Mouse (Mus musculus): ENCODE measurements around the gene Psenen.

Psenen gene

DNA sequence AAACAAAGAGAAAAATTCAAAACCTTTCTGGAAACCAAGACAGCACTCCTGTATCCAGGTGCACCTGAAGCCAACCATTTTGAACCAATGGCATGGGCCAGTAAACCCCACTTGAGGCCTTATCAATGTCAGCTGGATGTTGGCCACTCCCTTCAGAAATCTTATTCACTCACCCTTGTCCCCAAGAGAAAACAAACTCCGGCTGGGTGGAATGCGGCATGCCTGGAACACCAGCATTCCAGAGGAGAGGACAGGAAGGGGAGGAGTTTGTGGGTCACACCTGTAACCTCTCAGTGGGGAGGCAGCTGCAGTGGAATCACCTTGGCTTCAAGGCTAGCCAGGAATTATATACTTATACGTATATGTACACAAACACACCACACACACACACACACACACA is 39.2 kb upstream of the Psenen start:
- TF ChIP-seq POU5F1 (IDR thresholded peaks at IDR 0.05; ENCODE audit: borderline replicate concordance, low read length) (no peak), NANOG (IDR thresholded peaks at IDR 0.05; ENCODE audit: borderline replicate concordance, low read length) (no peak), CTCF (conservative IDR thresholded peaks at IDR 0.05; ENCODE audit: low read length) (no peak)
- Histone ChIP-seq H3K4me3 (replicated peaks; ENCODE audit: low read length) (peak overlapping the region; percentile 46), H3K27me3 (ENCODE audit: insufficient read depth, low read length) (peaks cover 6% of the 10 kb centered on the region), H3K9me3 (ENCODE audit: low read length) (no peaks in the 10 kb centered on the region), H3K36me3 (ENCODE audit: insufficient read depth, low read length) (no peaks in the 10 kb centered on the region; the same call in 1 of the 2 replicates), H3K4me1 (replicated peaks; ENCODE audit: low read depth, low read length) (peaks cover 97% of the 10 kb centered on the region)

DNA sequence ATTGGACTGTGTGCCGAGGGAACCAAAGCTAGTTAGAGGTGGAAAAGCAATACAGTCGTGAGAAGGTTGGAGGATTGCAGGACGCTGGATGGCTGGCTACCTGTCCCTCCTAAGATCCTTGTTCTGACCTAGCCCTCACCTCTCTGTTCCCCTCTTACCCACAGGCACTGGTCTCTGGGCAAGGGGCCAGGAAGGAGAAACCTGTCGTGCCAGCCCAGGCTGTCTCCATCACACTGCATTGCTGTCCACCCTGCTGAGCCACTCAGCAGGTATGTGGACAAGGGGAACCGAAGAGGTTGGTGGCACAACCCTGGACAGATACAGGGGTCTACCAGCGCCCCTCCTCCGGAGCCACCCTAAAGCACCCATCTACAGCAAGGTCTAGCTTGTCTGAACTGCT is 37.2 kb upstream of the Psenen start:
- Histone ChIP-seq H3K9me3 (ENCODE audit: low read length) (no peaks in the 10 kb centered on the region), H3K36me3 (ENCODE audit: insufficient read depth, low read length) (no peaks in the 10 kb centered on the region; the same call in 1 of the 2 replicates), H3K4me1 (replicated peaks; ENCODE audit: low read depth, low read length) (peaks cover 80% of the 10 kb centered on the region), H3K4me3 (replicated peaks; ENCODE audit: low read length) (peak overlapping the region; percentile 49), H3K27me3 (ENCODE audit: insufficient read depth, low read length) (peaks cover 6% of the 10 kb centered on the region)
- TF ChIP-seq NANOG (IDR thresholded peaks at IDR 0.05; ENCODE audit: borderline replicate concordance, low read length): no peak
- no peak for TF ChIP-seq POU5F1 (IDR thresholded peaks at IDR 0.05; ENCODE audit: borderline replicate concordance, low read length)
- no peak for TF ChIP-seq CTCF (conservative IDR thresholded peaks at IDR 0.05; ENCODE audit: low read length)

DNA sequence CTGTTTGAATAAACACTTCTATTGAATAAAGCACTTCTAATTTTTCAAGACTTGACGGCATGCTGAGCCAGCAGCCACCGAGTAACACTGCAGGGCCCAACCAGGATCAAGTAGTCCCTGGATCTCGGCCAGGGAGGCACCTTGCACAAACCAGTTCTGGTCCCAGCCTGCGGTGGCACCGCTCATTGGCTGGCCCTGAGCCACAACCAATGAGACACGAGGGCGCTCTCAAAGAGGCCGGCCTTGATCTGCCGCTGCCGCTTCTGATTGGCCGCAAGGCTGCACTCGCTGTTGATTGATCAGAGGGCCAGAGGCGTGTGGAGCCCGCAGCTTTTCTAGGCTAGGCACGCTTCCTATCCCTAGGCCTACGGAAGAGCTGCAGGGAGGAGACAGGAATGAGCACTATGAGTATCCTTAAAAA is 36.5 kb upstream of the Psenen start:
- no peaks in the 10 kb centered on the region for H3K9me3 ChIP-seq (ENCODE audit: low read length)
- peaks cover 80% of the 10 kb centered on the region for H3K4me1 ChIP-seq (replicated peaks; ENCODE audit: low read depth, low read length)
- peak overlapping the region; percentile 65 for H3K4me3 ChIP-seq (replicated peaks; ENCODE audit: low read length)
- peaks cover 6% of the 10 kb centered on the region for H3K27me3 ChIP-seq (ENCODE audit: insufficient read depth, low read length)
- TF ChIP-seq POU5F1 (IDR thresholded peaks at IDR 0.05; ENCODE audit: borderline replicate concordance, low read length) (no peak), CTCF (conservative IDR thresholded peaks at IDR 0.05; ENCODE audit: low read length) (no peak), NANOG (IDR thresholded peaks at IDR 0.05; ENCODE audit: borderline replicate concordance, low read length) (no peak)
- no peaks in the 10 kb centered on the region for H3K36me3 ChIP-seq (ENCODE audit: insufficient read depth, low read length)

DNA sequence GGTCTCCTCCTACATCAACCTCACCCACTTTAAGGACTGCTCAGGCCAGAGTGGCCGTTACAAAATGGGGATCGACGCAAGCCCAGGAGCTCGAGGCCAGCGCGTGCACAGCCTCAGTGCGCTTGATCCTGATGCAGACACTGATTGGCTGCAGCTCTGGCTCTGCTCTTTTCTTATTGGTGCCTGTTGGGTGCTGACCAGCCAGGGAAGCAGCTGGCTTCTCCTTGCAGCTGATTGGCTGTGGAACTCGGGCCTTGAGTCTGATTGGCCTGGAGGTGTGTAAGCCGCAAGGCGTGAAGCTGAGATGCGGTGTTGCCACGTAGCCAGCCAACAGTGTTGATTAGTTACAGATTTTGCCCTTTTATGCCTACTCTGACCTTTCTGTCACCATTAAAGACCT is 35.4 kb upstream of the Psenen start, which contains the start of gene Zbtb32:
Zbtb32 (minus strand) TSS at position 124 of the 400 bp plus-strand sequence.
- TF ChIP-seq NANOG (IDR thresholded peaks at IDR 0.05; ENCODE audit: borderline replicate concordance, low read length) (no peak), CTCF (conservative IDR thresholded peaks at IDR 0.05; ENCODE audit: low read length) (no peak), POU5F1 (IDR thresholded peaks at IDR 0.05; ENCODE audit: borderline replicate concordance, low read length) (no peak)
- H3K4me1 ChIP-seq (replicated peaks; ENCODE audit: low read depth, low read length): peaks cover 80% of the 10 kb centered on the region
- H3K4me3 ChIP-seq (replicated peaks; ENCODE audit: low read length): peak within 1 kb of the TSS; percentile 65

DNA sequence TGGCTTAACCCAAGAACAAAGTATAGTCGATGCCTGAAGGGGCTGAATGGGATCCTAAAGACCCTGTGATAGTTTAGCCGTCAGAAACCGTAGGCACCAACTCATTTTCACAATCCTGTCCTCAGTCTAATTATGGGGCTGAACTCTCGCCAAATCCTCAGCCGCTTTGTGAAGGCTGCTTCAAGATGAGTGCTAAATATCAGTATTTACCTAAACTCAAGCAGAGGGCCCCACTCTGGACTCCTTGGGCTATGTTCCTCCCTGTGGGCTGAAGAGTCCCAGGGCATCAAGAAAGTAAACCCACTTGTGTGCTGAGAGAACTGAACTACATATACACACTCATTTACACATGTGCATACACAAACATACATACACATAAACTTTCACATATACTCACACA is 33.4 kb upstream of the Psenen start:
- H3K4me3 ChIP-seq (replicated peaks; ENCODE audit: low read length): no peak overlapping the region
- TF ChIP-seq POU5F1 (IDR thresholded peaks at IDR 0.05; ENCODE audit: borderline replicate concordance, low read length): no peak
- no peak for TF ChIP-seq CTCF (conservative IDR thresholded peaks at IDR 0.05; ENCODE audit: low read length)
- no peak for TF ChIP-seq NANOG (IDR thresholded peaks at IDR 0.05; ENCODE audit: borderline replicate concordance, low read length)
- peaks cover 80% of the 10 kb centered on the region for H3K4me1 ChIP-seq (replicated peaks; ENCODE audit: low read depth, low read length)
- no peaks in the 10 kb centered on the region for H3K9me3 ChIP-seq (ENCODE audit: low read length)
- no peaks in the 10 kb centered on the region for H3K36me3 ChIP-seq (ENCODE audit: insufficient read depth, low read length)
- peaks cover 6% of the 10 kb centered on the region for H3K27me3 ChIP-seq (ENCODE audit: insufficient read depth, low read length)

More for the DNA sequence above, 35.4 kb upstream of the Psenen start, which contains the start of gene Zbtb32:
- no peaks in the 10 kb centered on the region for H3K36me3 ChIP-seq (ENCODE audit: insufficient read depth, low read length)
- H3K27me3 ChIP-seq (ENCODE audit: insufficient read depth, low read length): peaks cover 6% of the 10 kb centered on the region
- no peaks in the 10 kb centered on the region for H3K9me3 ChIP-seq (ENCODE audit: low read length)

DNA sequence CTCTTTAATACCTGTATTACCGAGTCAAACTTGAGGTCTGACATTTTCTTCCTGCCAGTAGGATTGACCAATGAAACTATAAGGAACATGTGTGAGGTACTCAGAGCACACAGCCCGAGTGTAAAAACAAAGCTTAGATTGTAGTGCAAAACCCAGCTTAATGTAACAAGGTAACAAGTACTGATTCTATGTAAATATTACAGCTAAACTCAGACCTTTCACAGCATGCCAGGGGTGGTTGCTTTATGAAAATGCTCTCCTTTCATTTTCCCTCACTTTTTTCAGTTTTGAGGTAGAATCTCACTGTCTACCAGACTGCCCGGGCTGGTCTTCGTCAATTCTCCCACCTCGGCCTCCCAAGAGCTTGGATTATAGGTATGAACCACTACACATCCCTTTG is 32.7 kb upstream of the Psenen start:
- TF ChIP-seq CTCF (conservative IDR thresholded peaks at IDR 0.05; ENCODE audit: low read length) (no peak), NANOG (IDR thresholded peaks at IDR 0.05; ENCODE audit: borderline replicate concordance, low read length) (no peak), POU5F1 (IDR thresholded peaks at IDR 0.05; ENCODE audit: borderline replicate concordance, low read length) (no peak)
- Histone ChIP-seq H3K36me3 (ENCODE audit: insufficient read depth, low read length) (0 out of 2 replicates have a peak, but pooled peaks cover 3% of the 10 kb centered on the region), H3K4me1 (replicated peaks; ENCODE audit: low read depth, low read length) (peaks cover 80% of the 10 kb centered on the region), H3K27me3 (ENCODE audit: insufficient read depth, low read length) (peaks cover 6% of the 10 kb centered on the region), H3K4me3 (replicated peaks; ENCODE audit: low read length) (no peak overlapping the region), H3K9me3 (ENCODE audit: low read length) (no peaks in the 10 kb centered on the region)

DNA sequence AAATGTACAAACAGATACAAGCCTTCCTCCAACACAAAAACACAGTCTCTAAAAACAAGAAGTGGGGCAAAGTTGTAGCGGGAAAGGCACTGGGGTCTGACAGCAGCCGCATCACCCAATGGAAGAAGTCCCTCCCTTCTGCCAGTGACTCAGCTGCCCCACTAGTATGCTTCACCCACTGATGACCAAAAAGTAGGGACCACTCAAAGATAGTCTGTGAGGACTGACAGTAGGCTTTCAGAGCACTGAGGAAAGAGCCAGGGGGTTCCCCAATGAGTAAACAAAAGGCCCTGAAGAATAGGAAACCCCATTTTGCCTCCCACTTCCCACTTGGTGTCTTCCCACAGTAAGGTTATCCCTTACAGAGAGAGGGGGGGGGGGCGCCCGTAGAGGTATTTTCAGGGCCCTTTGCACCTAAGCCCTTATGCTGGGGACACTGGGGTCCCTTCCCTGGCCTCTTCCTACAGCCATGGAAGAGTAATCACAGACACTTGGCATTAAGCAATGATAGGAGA is 31.1 kb upstream of the Psenen start:
- 0 out of 2 replicates have a peak overlapping the region, but pooled peaks have one; percentile 20 for H3K4me3 ChIP-seq (replicated peaks; ENCODE audit: low read length)
- peaks cover 6% of the 10 kb centered on the region for H3K27me3 ChIP-seq (ENCODE audit: insufficient read depth, low read length)
- no peaks in the 10 kb centered on the region for H3K9me3 ChIP-seq (ENCODE audit: low read length)
- H3K36me3 ChIP-seq (ENCODE audit: insufficient read depth, low read length): peaks cover 12% of the 10 kb centered on the region; the same call in 1 of the 2 replicates
- TF ChIP-seq CTCF (conservative IDR thresholded peaks at IDR 0.05; ENCODE audit: low read length) (no peak), NANOG (IDR thresholded peaks at IDR 0.05; ENCODE audit: borderline replicate concordance, low read length) (no peak), POU5F1 (IDR thresholded peaks at IDR 0.05; ENCODE audit: borderline replicate concordance, low read length) (no peak)
- H3K4me1 ChIP-seq (replicated peaks; ENCODE audit: low read depth, low read length): peaks cover 82% of the 10 kb centered on the region

DNA sequence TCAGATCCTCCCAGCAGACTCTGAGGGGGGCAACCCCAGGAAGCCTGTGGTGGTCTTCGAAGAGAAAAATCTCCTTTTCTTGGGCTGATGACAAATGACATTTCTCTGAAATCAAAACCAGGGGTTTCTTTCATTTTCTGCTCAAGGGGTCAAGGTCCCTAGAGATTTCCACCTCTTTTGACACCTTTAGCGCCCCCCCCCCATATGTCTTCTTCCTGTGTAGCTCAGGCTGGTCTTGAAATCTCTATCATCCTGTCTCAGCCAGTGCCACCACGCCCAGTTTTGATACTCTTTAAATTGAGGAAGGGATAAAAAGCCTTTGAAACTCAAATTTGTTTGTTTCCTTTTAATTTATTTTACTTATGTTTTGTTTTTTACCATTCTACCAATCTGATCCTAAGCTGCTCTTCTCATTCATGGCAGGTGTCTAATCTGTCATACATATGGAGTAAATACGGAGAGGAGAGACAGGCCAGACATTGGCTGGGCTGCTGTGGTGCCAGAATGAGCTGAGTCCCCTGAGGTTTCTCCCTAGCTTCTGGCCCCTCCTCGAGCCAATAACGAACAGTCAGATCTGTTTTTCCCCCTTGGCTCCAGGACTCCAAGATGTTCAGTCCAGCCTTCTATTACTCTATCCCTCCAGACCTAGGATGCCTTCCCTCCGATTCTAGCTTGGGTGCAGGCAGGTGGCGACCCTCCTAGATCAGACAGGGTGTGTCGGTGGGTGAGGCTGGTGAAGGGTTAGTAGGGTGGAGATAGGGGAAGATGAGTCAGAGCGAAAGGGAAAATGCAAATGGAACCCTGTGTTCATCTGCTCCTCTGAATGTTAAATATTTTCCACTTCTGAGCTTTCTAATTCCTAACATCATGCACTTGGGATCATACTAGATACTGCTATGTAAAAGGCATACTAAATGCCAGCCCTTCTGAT is 30.4 kb upstream of the Psenen start:
- H3K27me3 ChIP-seq (ENCODE audit: insufficient read depth, low read length): peaks cover 6% of the 10 kb centered on the region
- no peak for TF ChIP-seq POU5F1 (IDR thresholded peaks at IDR 0.05; ENCODE audit: borderline replicate concordance, low read length)
- no peak for TF ChIP-seq CTCF (conservative IDR thresholded peaks at IDR 0.05; ENCODE audit: low read length)
- no peak for TF ChIP-seq NANOG (IDR thresholded peaks at IDR 0.05; ENCODE audit: borderline replicate concordance, low read length)
- H3K4me1 ChIP-seq (replicated peaks; ENCODE audit: low read depth, low read length): peaks cover 75% of the 10 kb centered on the region
- no peaks in the 10 kb centered on the region for H3K9me3 ChIP-seq (ENCODE audit: low read length)
- H3K4me3 ChIP-seq (replicated peaks; ENCODE audit: low read length): 0 out of 2 replicates have a peak overlapping the region, but pooled peaks have one; percentile 37
- peaks cover 12% of the 10 kb centered on the region; the same call in 1 of the 2 replicates for H3K36me3 ChIP-seq (ENCODE audit: insufficient read depth, low read length)
